Mouse (Mus musculus): ENCODE results near the gene Polm. TPM values are rescaled to one million over a fixed set of nuclear protein-coding genes. Genes with fewer than 3 reads are reported as not detected.

Gene Polm
- polyA plus RNA-seq, 1 experiment = 6.8 TPM

GRCm38 (mm10) chr11:5878661-5879060 lies 40.8 kb upstream of the Polm start:
- no peaks in the 10 kb centered on the region for H3K27me3 ChIP-seq (ENCODE audit: control insufficient read depth, insufficient read depth, insufficient read length)
- H3K36me3 ChIP-seq (ENCODE audit: control insufficient read depth, insufficient read depth) = peaks cover 29% of the 10 kb centered on the region
- no peak for TF ChIP-seq MYOD1 (IDR thresholded peaks at IDR 0.05; ENCODE audit: control insufficient read depth, insufficient read length, low read depth)
- H3ac ChIP-seq (ENCODE audit: control insufficient read depth, insufficient read length, low read depth) = peak overlapping the region; percentile 54
- no peak overlapping the region for H3K4me3 ChIP-seq (ENCODE audit: insufficient read depth, poor library complexity, severe bottlenecking)
- peaks cover 23% of the 10 kb centered on the region for H3K79me2 ChIP-seq (ENCODE audit: control insufficient read depth, insufficient read depth)
- H3K79me3 ChIP-seq (ENCODE audit: low read depth) = peaks cover 9% of the 10 kb centered on the region

GRCm38 (mm10) chr11:5877921-5878526 lies 40.2 kb upstream of the Polm start, which contains the start of gene Pold2:
Gene Pold2 (minus strand): TSS chr11:5878292.
- TF ChIP-seq MYOD1 (IDR thresholded peaks at IDR 0.05; ENCODE audit: control insufficient read depth, insufficient read length, low read depth) (no peak), MAX (IDR thresholded peaks at IDR 0.05) (peak; percentile 84)
- Histone ChIP-seq H3K79me3 (ENCODE audit: low read depth) (peaks cover 9% of the 10 kb centered on the region), H3K79me2 (ENCODE audit: control insufficient read depth, insufficient read depth) (peaks cover 23% of the 10 kb centered on the region), H3K4me3 (ENCODE audit: insufficient read depth, poor library complexity, severe bottlenecking) (peak within 1 kb of the TSS; percentile 58), H3K27me3 (ENCODE audit: control insufficient read depth, insufficient read depth, insufficient read length) (no peaks in the 10 kb centered on the region), H3ac (ENCODE audit: control insufficient read depth, insufficient read length, low read depth) (peak within 1 kb of the TSS; percentile 54), H3K36me3 (ENCODE audit: control insufficient read depth, insufficient read depth) (peaks cover 35% of the 10 kb centered on the region)

GRCm38 (mm10) chr11:5877421-5877820 lies 39.6 kb upstream of the Polm start:
- H3K79me3 ChIP-seq (ENCODE audit: low read depth) = peaks cover 9% of the 10 kb centered on the region
- TF ChIP-seq MYOD1 (IDR thresholded peaks at IDR 0.05; ENCODE audit: control insufficient read depth, insufficient read length, low read depth) (no peak), USF1 (IDR thresholded peaks at IDR 0.05; ENCODE audit: low read depth) (no peak), FOSL1 (IDR thresholded peaks at IDR 0.05; ENCODE audit: insufficient read depth, low read length, poor library complexity, severe bottlenecking) (no peak), CTCF (IDR thresholded peaks at IDR 0.05; ENCODE audit: control insufficient read depth, insufficient read depth, insufficient read length) (no peak), MAX (IDR thresholded peaks at IDR 0.05) (no peak), CEBPB (IDR thresholded peaks at IDR 0.05; ENCODE audit: low read depth) (no peak), MYOG (IDR thresholded peaks at IDR 0.05; ENCODE audit: control insufficient read depth, extremely low read depth, insufficient read length) (no peak)
- peak overlapping the region; percentile 39 for H3ac ChIP-seq (ENCODE audit: control insufficient read depth, insufficient read length, low read depth)
- H3K36me3 ChIP-seq (ENCODE audit: control insufficient read depth, insufficient read depth) = peaks cover 41% of the 10 kb centered on the region
- H3K27me3 ChIP-seq (ENCODE audit: control insufficient read depth, insufficient read depth, insufficient read length) = no peaks in the 10 kb centered on the region
- peaks cover 23% of the 10 kb centered on the region for H3K79me2 ChIP-seq (ENCODE audit: control insufficient read depth, insufficient read depth)
- peak overlapping the region; percentile 58 for H3K4me3 ChIP-seq (ENCODE audit: insufficient read depth, poor library complexity, severe bottlenecking)

- no peaks in the 10 kb centered on the region for H3K27me3 ChIP-seq (ENCODE audit: control insufficient read depth, insufficient read depth, insufficient read length)
- no peak overlapping the region for H3ac ChIP-seq (ENCODE audit: control insufficient read depth, insufficient read length, low read depth)
- peaks cover 9% of the 10 kb centered on the region for H3K79me3 ChIP-seq (ENCODE audit: low read depth)
- TF ChIP-seq CEBPB (IDR thresholded peaks at IDR 0.05; ENCODE audit: low read depth) (no peak), MYOD1 (IDR thresholded peaks at IDR 0.05; ENCODE audit: control insufficient read depth, insufficient read length, low read depth) (no peak), CTCF (IDR thresholded peaks at IDR 0.05; ENCODE audit: control insufficient read depth, insufficient read depth, insufficient read length) (no peak), MAX (IDR thresholded peaks at IDR 0.05) (no peak), MYOG (IDR thresholded peaks at IDR 0.05; ENCODE audit: control insufficient read depth, extremely low read depth, insufficient read length) (no peak), USF1 (IDR thresholded peaks at IDR 0.05; ENCODE audit: low read depth) (no peak), FOSL1 (IDR thresholded peaks at IDR 0.05; ENCODE audit: insufficient read depth, low read length, poor library complexity, severe bottlenecking) (no peak)
- H3K79me2 ChIP-seq (ENCODE audit: control insufficient read depth, insufficient read depth) = peaks cover 23% of the 10 kb centered on the region
- no peak overlapping the region for H3K4me3 ChIP-seq (ENCODE audit: insufficient read depth, poor library complexity, severe bottlenecking)
- peaks cover 83% of the 10 kb centered on the region for H3K36me3 ChIP-seq (ENCODE audit: control insufficient read depth, insufficient read depth)
Observed at GRCm38 (mm10) chr11:5873192-5873591, 35.4 kb upstream of the Polm start.

- peaks cover 88% of the 10 kb centered on the region for H3K36me3 ChIP-seq (ENCODE audit: control insufficient read depth, insufficient read depth)
- peaks cover 9% of the 10 kb centered on the region for H3K79me3 ChIP-seq (ENCODE audit: low read depth)
- H3K27me3 ChIP-seq (ENCODE audit: control insufficient read depth, insufficient read depth, insufficient read length) = no peaks in the 10 kb centered on the region
- no peak for TF ChIP-seq MYOD1 (IDR thresholded peaks at IDR 0.05; ENCODE audit: control insufficient read depth, insufficient read length, low read depth)
- TF ChIP-seq MAX (IDR thresholded peaks at IDR 0.05) = no peak
- no peak for TF ChIP-seq CTCF (IDR thresholded peaks at IDR 0.05; ENCODE audit: control insufficient read depth, insufficient read depth, insufficient read length)
- TF ChIP-seq CEBPB (IDR thresholded peaks at IDR 0.05; ENCODE audit: low read depth) = no peak
- peaks cover 21% of the 10 kb centered on the region for H3K79me2 ChIP-seq (ENCODE audit: control insufficient read depth, insufficient read depth)
- no peak overlapping the region for H3ac ChIP-seq (ENCODE audit: control insufficient read depth, insufficient read length, low read depth)
- no peak overlapping the region for H3K4me3 ChIP-seq (ENCODE audit: insufficient read depth, poor library complexity, severe bottlenecking)
Observed at GRCm38 (mm10) chr11:5872707-5873106, 34.9 kb upstream of the Polm start.

- Histone ChIP-seq H3ac (ENCODE audit: control insufficient read depth, insufficient read length, low read depth) (no peak overlapping the region), H3K36me3 (ENCODE audit: control insufficient read depth, insufficient read depth) (peaks cover 98% of the 10 kb centered on the region), H3K79me3 (ENCODE audit: low read depth) (peaks cover 2% of the 10 kb centered on the region), H3K27me3 (ENCODE audit: control insufficient read depth, insufficient read depth, insufficient read length) (no peaks in the 10 kb centered on the region), H3K4me3 (ENCODE audit: insufficient read depth, poor library complexity, severe bottlenecking) (no peak overlapping the region), H3K79me2 (ENCODE audit: control insufficient read depth, insufficient read depth) (peaks cover 8% of the 10 kb centered on the region)
- TF ChIP-seq FOSL1 (IDR thresholded peaks at IDR 0.05; ENCODE audit: insufficient read depth, low read length, poor library complexity, severe bottlenecking) (no peak), MAX (IDR thresholded peaks at IDR 0.05) (no peak), USF1 (IDR thresholded peaks at IDR 0.05; ENCODE audit: low read depth) (no peak), CTCF (IDR thresholded peaks at IDR 0.05; ENCODE audit: control insufficient read depth, insufficient read depth, insufficient read length) (no peak), MYOD1 (IDR thresholded peaks at IDR 0.05; ENCODE audit: control insufficient read depth, insufficient read length, low read depth) (no peak), CEBPB (IDR thresholded peaks at IDR 0.05; ENCODE audit: low read depth) (no peak), MYOG (IDR thresholded peaks at IDR 0.05; ENCODE audit: control insufficient read depth, extremely low read depth, insufficient read length) (no peak)
Observed at GRCm38 (mm10) chr11:5870069-5870468, 32.3 kb upstream of the Polm start.

Data from C2C12 (cell line).